Mouse (Mus musculus): Measurements from ENCODE around the gene Sec62.
"Not testable (repeated sequence)": the region's sequence is repeated elsewhere in the genome, so short reads cannot be mapped to it uniquely, and the experiment has no call there.

Sec62 gene

GRCm38 (mm10) chr3:30831848-30832606 lies 39.4 kb downstream of the Sec62 start:
- DNase-seq (ENCODE audit: low read depth), result no peak

GRCm38 (mm10) chr3:30833254-30833653 lies 40.6 kb downstream of the Sec62 start:
- no peak for DNase-seq (ENCODE audit: low read depth)

GRCm38 (mm10) chr3:30845755-30846154 lies 53.1 kb downstream of the Sec62 start:
- DNase-seq (ENCODE audit: low read depth), result no peak

GRCm38 (mm10) chr3:30847413-30847812 lies 54.7 kb downstream of the Sec62 start:
- no peak for DNase-seq (ENCODE audit: low read depth)

- DNase-seq (ENCODE audit: low read depth), result no peak
Measured at GRCm38 (mm10) chr3:30851422-30851821, 58.7 kb downstream of the Sec62 start.

GRCm38 (mm10) chr3:30853596-30853995 lies 60.9 kb downstream of the Sec62 start:
- no peak for DNase-seq (ENCODE audit: low read depth)

GRCm38 (mm10) chr3:30855604-30856458 lies 63.2 kb downstream of the Sec62 start, which contains the start of gene Gpr160:
Gpr160 (plus strand) TSS chr3:30855950.
- peak; percentile 37 for DNase-seq (ENCODE audit: low read depth)

GRCm38 (mm10) chr3:30859599-30859998 lies 66.9 kb downstream of the Sec62 start:
- DNase-seq (ENCODE audit: low read depth), result not testable (repeated sequence)

- no peak for DNase-seq (ENCODE audit: low read depth)
Measured at GRCm38 (mm10) chr3:30860705-30861104, 68.0 kb downstream of the Sec62 start.

- no peak for DNase-seq (ENCODE audit: low read depth)
Measured at GRCm38 (mm10) chr3:30863712-30864435, 71.2 kb downstream of the Sec62 start.

GRCm38 (mm10) chr3:30864640-30865039 lies 72.0 kb downstream of the Sec62 start:
- no peak for DNase-seq (ENCODE audit: low read depth)

- DNase-seq (ENCODE audit: low read depth), result no peak
Measured at GRCm38 (mm10) chr3:30868176-30868575, 75.5 kb downstream of the Sec62 start.

- DNase-seq (ENCODE audit: low read depth), result no peak
Measured at GRCm38 (mm10) chr3:30868625-30869024, 76.0 kb downstream of the Sec62 start.

GRCm38 (mm10) chr3:30869995-30870394 lies 77.3 kb downstream of the Sec62 start:
- no peak for DNase-seq (ENCODE audit: low read depth)
